Mouse (Mus musculus) right cerebral cortex, adult 18-20 months (tissue): ENCODE measurements around the gene Gm17078.
"Not testable (repeated sequence)": the region's sequence is repeated elsewhere in the genome, so short reads cannot be mapped to it uniquely, and the experiment has no call there.

ENCODE experiments used
- DNase-seq: peaks from one replicate; pipeline ENCODE4 v3.0.0; 2022; ENCODE audit warnings: mixed read lengths

Gene Gm17078

DNA sequence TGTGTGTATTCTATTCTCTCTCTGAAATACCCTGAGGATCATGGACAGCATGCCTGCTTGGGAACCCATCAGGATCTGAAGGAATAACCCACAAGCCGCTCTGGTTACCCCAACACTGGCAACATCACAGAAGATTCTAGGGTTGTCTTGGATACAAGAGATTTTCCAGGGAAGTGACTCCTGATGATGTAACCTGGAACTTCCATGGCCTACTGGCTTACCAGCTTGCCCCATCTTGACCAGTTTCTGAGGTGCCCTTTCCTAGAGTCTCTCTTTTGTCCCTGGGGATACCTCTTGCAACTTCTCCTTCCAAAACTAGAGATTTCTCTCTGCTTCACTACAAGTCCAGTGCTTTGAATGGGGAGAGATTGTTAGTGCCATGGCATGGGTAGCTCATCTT lies at the start of gene Gm17078:
TSS of gene Gm17078 (minus strand) at position 101 of the 400 bp plus-strand sequence.
- DNase-seq: no peak

DNA sequence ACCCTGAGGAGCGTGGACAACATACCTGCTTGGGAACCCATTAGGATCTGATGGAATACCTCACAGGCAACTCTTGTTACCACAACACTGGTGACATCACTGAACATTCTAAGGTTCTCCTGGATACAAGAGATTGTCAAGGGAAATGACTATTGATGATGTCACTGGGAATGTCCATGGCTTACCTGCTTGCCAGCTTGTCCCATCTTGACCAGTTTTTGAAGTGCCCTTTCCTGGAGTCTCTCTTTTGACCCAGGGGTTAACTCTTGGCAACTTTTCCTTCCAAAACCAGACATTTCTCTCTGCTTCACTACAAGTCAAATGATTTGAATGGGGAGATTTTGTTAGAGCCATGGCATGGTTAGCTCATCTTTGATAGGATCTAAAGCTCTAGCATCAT lies 24.5 kb upstream of the Gm17078 start, which contains the start of gene Gm4181:
TSS of gene Gm4181 (minus strand) at position 101 of the 400 bp plus-strand sequence.
- not testable (repeated sequence) for DNase-seq

DNA sequence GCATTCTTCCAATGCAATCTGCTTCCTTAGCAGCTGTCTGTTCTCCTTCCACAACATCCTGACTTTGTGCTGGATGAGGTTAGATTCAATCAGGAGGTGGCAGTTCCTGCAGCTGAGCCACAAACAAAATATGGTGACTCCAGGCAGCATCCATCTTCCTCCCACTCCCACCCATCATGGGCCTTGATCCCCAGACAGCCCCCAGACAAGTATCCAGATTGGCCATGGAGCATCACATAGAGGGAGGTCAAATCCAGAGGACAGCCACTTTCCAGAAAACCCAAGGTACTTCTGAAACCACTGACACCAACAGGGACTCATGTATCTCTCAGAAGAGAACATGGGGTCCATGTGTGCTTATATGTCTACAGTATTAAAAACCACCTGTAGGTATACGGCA lies 21.3 kb upstream of the Gm17078 start:
- DNase-seq: peak; percentile 10

DNA sequence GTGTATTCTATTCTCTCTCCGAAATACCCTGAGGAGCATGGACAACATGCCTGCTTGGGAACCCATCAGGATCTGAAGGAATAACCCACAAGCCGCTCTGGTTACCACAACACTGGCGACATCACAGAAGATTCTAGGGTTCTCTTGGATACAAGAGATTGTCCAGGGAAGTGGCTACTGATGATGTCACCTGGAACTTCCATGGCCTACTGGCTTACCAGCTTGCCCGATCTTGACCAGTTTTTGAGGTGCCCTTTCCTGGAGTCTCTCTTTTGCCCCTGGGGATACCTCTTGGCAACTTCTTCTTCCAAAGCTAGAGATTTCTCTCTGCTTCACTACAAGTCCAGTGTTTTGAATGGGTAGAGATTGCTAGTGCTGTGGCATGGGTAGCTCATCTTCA lies 19.1 kb downstream of the Gm17078 start, which contains the start of gene Gm17174:
TSS of gene Gm17174 (minus strand) at position 101 of the 400 bp plus-strand sequence.
- not testable (repeated sequence) for DNase-seq

DNA sequence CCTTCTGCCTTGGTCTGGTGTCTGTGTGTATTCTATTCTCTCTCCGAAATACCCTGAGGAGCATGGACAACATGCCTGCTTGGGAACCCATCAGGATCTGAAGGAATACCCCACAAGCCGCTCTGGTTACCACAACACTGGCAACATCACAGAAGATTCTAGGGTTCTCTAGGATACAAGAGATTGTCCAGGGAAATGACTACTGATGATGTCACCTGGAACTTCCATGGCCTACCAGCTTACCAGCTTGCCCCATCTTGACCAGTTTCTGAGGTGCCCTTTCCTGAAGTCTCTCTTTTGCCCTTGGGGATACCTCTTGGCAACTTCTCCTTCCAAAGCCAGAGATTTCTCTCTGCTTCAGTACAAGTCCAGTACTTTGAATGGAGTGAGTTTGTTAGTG lies 37.1 kb downstream of the Gm17078 start, which contains the start of gene Gm17175:
TSS of gene Gm17175 (minus strand) at position 101 of the 400 bp plus-strand sequence.
- not testable (repeated sequence) for DNase-seq
